Mouse (Mus musculus): ENCODE results near the gene Sun3. TPM values are rescaled to one million over a fixed set of nuclear protein-coding genes. Genes with fewer than 3 reads are reported as not detected.
A peak's percentile ranks its signal among the peaks of the same experiment; 100 is the strongest.

Sun3 gene
- not detected for total RNA-seq (2021)
- polyA plus RNA-seq (2012; rRNA removed) = not detected in 2 replicates
- long read RNA-seq = 0 reads

GRCm38 (mm10) chr11:9048703-9049060, at the start of gene Sun3:
Sun3 (minus strand) TSS chr11:9048991.
- no peak for DNase-seq

GRCm38 (mm10) chr11:9076444-9076843, 27.7 kb upstream of the Sun3 start:
- DNase-seq = no peak

GRCm38 (mm10) chr11:9060484-9060883, 11.7 kb upstream of the Sun3 start:
- DNase-seq = no peak

GRCm38 (mm10) chr11:9060029-9060428, 11.2 kb upstream of the Sun3 start:
- no peak for DNase-seq

GRCm38 (mm10) chr11:9057711-9058110, 8.9 kb upstream of the Sun3 start:
- DNase-seq = no peak

GRCm38 (mm10) chr11:9056937-9057336, 8.1 kb upstream of the Sun3 start:
- DNase-seq = no peak

- no peak for DNase-seq
These were observed 3.1 kb upstream of the Sun3 start for GRCm38 (mm10) chr11:9051895-9052294.

GRCm38 (mm10) chr11:9050241-9050640, 1.4 kb upstream of the Sun3 start:
- DNase-seq = no peak

- peak; percentile 92 for DNase-seq
These were observed 634 bp downstream of the Sun3 start, which contains the start of gene Gm11992 for GRCm38 (mm10) chr11:9048011-9048702. Gm11992 (plus strand) TSS chr11:9048594.

GRCm38 (mm10) chr11:9047044-9047443, 1.7 kb downstream of the Sun3 start:
- peak; percentile 18 for DNase-seq

- no peak for DNase-seq
These were observed 2.2 kb downstream of the Sun3 start for GRCm38 (mm10) chr11:9046546-9046945.

GRCm38 (mm10) chr11:9031530-9031929, 17.3 kb downstream of the Sun3 start:
- no peak for DNase-seq

- no peak for DNase-seq
These were observed 23.6 kb downstream of the Sun3 start for GRCm38 (mm10) chr11:9025211-9025610.

GRCm38 (mm10) chr11:9024782-9025181, 24.0 kb downstream of the Sun3 start:
- DNase-seq = no peak

GRCm38 (mm10) chr11:9020207-9020606, 28.6 kb downstream of the Sun3 start:
- DNase-seq = no peak

GRCm38 (mm10) chr11:9018491-9019267, 30.1 kb downstream of the Sun3 start:
- no peak for DNase-seq

- DNase-seq = no peak
These were observed 34.1 kb downstream of the Sun3 start for GRCm38 (mm10) chr11:9014740-9015139.

GRCm38 (mm10) chr11:9011348-9011747, 37.4 kb downstream of the Sun3 start:
- no peak for DNase-seq

GRCm38 (mm10) chr11:9010853-9011339, 37.9 kb downstream of the Sun3 start, which contains the start of gene Hus1:
Hus1 (minus strand) TSS chr11:9011191.
- peak; percentile 96 for DNase-seq

- no peak for DNase-seq
These were observed 38.4 kb downstream of the Sun3 start for GRCm38 (mm10) chr11:9010416-9010815.

- no peak for DNase-seq
These were observed 40.0 kb downstream of the Sun3 start for GRCm38 (mm10) chr11:9008761-9009160.

GRCm38 (mm10) chr11:8988084-8988483, 60.7 kb downstream of the Sun3 start:
- DNase-seq = no peak

- peak; percentile 42 for DNase-seq
These were observed 62.7 kb downstream of the Sun3 start for GRCm38 (mm10) chr11:8986058-8986457.

Data from adrenal gland, adult 2 months (tissue).